Mouse (Mus musculus) cerebellum, postnatal 4 days (tissue): ENCODE measurements around the gene Haus6.

Experiments
- DNase-seq, 2 experiments: peaks; one replicate each; pipeline ENCODE4 v3.0.0; 2022; ENCODE audit warnings: low spot score in 2 of 2, mixed read lengths in 1 of 2

Gene Haus6

DNA sequence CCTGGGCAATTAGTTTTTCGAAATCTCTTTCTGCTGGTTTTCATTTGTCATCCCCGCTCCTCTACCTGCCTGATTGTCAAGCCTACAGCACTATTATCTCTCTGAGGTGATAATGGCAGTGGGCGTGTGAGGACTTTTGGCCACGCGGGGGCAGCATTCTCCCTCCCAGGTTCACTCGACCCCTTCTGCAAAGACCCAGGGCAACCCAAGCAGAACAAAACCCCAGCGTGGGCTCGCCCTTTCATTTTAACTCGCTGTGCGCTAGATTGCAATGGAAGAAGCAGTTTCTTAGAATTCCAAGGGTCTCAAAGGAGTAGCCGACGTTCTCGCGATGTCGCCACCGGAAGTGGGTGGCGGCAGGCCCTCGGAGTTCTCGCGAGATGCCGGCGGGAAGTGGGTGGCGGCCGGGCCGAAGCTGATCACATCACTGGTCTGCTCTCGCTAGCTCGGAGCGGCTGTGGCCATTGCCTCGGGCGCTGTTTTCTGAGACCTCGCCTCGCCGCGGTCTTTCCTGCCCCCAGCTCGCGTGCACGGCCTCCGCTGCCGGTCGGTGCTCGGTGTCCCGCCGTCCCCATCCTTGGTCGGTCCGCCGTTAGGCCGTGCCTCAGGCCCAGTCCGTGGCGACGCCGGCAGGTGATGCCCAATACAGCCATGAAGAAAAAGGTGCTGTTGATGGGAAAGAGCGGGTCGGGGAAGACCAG lies 36.4 kb downstream of the Haus6 start, which contains the start of gene Rraga:
TSS of gene Rraga (plus strand) at position 386 of the 701 bp plus-strand sequence.
- DNase-seq: peak; percentile 93 to 97

- DNase-seq: peak in 1 of 2 experiments; percentile 7
Observed at GRCm38 (mm10) chr4:86574939-86575282, 36.9 kb downstream of the Haus6 start.

DNA sequence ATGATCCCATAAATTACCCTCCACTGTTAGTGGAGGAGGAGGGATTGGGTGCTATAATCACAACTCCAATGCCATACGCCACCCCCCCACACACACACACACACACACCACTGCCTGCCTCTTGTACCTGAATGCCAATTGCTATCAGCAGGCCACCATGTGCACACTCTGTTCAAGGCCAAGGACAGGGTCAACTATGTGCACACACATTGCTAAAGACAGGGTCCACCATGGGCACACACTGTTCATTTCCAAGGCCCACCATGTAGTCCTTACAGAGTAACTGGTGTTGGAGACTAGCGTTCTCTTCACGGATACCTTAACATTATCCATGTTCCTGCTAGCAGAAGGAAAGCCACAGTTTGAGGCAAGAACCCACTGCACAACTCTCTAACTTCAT lies 50.8 kb downstream of the Haus6 start:
- no peak for DNase-seq

DNA sequence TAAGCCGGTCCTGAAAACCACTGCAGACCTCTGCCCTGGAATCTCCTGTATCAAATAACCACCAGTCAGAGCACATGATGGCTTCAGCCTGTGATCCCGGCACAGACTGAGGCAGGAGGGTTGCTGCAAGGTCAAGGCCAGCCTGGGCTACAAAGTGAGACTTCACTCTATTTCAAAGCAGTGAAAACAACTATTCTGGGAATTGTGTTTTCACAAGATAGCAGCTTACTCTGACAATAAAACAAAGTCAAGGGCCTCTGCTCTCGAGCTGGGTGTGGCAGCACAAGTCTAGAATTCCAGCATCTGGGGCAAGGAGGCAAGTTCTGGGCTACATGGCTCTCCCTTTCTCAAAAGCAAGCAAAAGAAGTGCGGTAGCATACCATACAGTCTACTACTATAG lies 52.8 kb downstream of the Haus6 start:
- no peak for DNase-seq

- no peak for DNase-seq
Observed at GRCm38 (mm10) chr4:86558228-86558627, 53.6 kb downstream of the Haus6 start, which contains the start of gene Saxo1. TSS of gene Saxo1 (minus strand) at chr4:86558328.

DNA sequence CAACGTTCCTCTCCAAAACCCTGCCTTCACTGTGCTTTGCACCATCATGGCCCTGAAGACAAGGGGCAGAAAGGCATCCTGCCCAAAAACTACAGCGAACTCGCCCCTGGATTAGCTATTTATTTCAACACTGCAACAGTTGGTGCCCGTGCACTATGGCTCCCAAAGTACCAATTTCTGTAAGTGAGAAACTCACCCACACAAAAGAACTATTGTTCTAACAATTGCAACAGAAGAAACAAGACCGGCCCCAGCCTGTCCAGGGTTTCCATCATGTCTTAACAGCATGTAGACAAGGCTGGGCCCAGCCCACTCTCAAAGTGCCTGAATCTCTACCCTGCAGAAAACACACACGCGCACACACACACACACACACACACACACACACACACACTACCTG lies 54.5 kb downstream of the Haus6 start:
- no peak for DNase-seq

GRCm38 (mm10) chr4:86555035-86555707 lies 56.7 kb downstream of the Haus6 start:
- DNase-seq: no peak

- DNase-seq: no peak
Observed at GRCm38 (mm10) chr4:86548332-86548731, 63.5 kb downstream of the Haus6 start.

GRCm38 (mm10) chr4:86545615-86546014 lies 66.2 kb downstream of the Haus6 start:
- DNase-seq: no peak

DNA sequence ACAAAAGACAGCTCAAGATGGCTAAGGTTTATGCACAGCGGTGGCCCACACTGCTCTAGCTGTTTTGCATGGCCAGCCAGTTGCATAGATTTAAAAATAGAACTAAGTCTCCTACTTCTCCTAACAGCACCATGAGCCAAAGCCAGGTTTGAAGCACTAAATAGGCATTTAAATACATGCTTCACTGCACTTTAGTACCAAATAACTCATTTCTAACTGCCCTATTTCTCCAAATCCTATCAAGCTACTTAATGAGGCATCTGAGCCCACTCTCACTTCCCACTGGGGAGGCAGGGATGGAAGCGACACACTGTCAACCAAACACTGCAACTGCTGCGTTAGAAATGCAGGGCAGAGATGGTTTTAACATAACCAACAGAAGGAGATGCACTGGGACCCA lies 67.9 kb downstream of the Haus6 start:
- no peak for DNase-seq

GRCm38 (mm10) chr4:86541573-86541972 lies 70.3 kb downstream of the Haus6 start:
- DNase-seq: no peak

GRCm38 (mm10) chr4:86538936-86539335 lies 72.9 kb downstream of the Haus6 start:
- DNase-seq: no peak

DNA sequence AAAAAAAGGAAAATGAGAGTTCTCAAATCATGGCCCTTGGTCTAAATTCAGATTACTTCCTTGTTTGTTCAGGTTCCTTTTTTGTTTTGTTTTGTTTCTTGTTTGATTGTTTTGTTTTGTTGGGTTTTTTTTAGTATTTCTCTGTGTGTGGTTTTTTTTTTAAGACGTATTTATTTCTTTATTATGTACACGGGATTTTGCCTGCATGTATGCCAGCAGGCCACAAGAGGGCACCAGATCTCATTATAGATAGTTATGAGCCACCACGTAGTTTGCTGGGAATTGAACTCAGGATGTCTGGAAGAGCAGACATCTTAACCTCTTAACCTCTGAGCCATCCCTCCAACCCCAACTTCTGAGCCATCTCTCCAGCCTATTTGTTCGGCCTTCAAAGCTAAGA lies 73.9 kb downstream of the Haus6 start:
- DNase-seq: no peak

DNA sequence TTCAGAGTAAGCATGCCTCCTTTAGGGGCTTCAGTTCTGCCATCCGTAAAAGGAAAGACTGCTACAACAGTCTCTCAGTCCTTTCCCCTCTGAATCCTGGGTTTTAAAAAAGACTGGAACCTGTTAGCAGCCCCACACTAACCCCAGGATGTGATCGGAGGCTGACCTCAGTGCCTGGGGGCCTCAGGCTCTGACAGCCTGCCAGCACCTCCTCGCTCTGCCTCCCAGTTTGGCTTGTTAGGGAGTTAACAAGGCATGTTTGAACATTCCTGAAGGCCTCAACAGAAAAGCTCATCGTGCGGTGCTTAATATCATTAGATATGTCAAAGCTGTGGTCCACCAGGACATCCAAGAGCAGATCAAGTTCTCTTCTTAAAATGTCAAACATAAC lies 77.8 kb downstream of the Haus6 start:
- no peak for DNase-seq

GRCm38 (mm10) chr4:86533406-86534090 lies 78.3 kb downstream of the Haus6 start:
- DNase-seq: no peak

DNA sequence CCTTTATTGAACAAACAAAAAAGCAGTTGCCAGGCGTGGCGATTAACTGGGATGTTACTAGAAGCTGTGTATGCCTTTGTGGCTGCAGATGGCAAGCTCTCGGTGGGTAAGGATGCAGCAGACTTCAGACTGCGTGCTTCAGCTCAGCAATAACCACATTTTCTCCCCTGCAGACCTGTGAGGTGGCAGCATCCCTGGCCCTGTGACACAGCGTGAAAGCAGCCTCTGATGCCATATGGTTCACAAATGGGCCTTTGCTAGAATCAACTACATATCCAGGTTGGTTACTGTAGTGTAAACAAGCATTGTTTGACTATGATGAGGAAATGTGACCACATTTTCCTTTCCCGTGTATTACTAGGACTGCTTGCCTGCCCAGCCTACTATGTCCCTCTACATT lies 82.7 kb downstream of the Haus6 start:
- no peak for DNase-seq
